Mouse (Mus musculus): Measurements from ENCODE around the gene Wdr90. TPM values are rescaled to one million over a fixed set of nuclear protein-coding genes. Genes with fewer than 3 reads are reported as not detected.

Gene Wdr90
- polyA plus RNA-seq, 1 experiment: 34.5 TPM

- Histone ChIP-seq H3K4me3 (ENCODE audit: extremely low read depth, insufficient read depth, insufficient read length) (peak overlapping the region; percentile 90), H3K27ac (ENCODE audit: insufficient read depth, low read length) (peak overlapping the region; percentile 86), H3K4me1 (ENCODE audit: control insufficient read depth, insufficient read depth, insufficient read length) (peaks cover 29% of the 10 kb centered on the region), H3K36me3 (ENCODE audit: control insufficient read depth, insufficient read depth, low read length) (peaks cover 12% of the 10 kb centered on the region), H3K27me3 (ENCODE audit: control insufficient read depth, insufficient read depth, low read length) (no peaks in the 10 kb centered on the region)
- under 1% methylated on average over 77 of the region's 77 CpGs for WGBS
- peak; percentile 95 to 99 for DNase-seq (ENCODE audit: low read depth in 1 of 2, low spot score in 2 of 2)
- TF ChIP-seq CTCF (IDR thresholded peaks at IDR 0.05; ENCODE audit: extremely low read depth, insufficient read depth, insufficient read length, insufficient replicate concordance) (no peak), POLR2A (IDR thresholded peaks at IDR 0.05; ENCODE audit: low read depth, low read length) (peak; percentile 63)
These were observed 28.6 kb downstream of the Wdr90 start for GRCm38 (mm10) chr17:25832436-25833290.

- Histone ChIP-seq H3K36me3 (ENCODE audit: control insufficient read depth, insufficient read depth, low read length) (peaks cover 12% of the 10 kb centered on the region), H3K4me3 (ENCODE audit: extremely low read depth, insufficient read depth, insufficient read length) (peak overlapping the region; percentile 89), H3K27me3 (ENCODE audit: control insufficient read depth, insufficient read depth, low read length) (no peaks in the 10 kb centered on the region), H3K4me1 (ENCODE audit: control insufficient read depth, insufficient read depth, insufficient read length) (peaks cover 25% of the 10 kb centered on the region; the same call in 1 of the 2 replicates), H3K27ac (ENCODE audit: insufficient read depth, low read length) (peak overlapping the region; percentile 80; the same call in 1 of the 2 replicates)
- TF ChIP-seq CTCF (IDR thresholded peaks at IDR 0.05; ENCODE audit: extremely low read depth, insufficient read depth, insufficient read length, insufficient replicate concordance): no peak
- no peak for TF ChIP-seq POLR2A (IDR thresholded peaks at IDR 0.05; ENCODE audit: low read depth, low read length)
- WGBS: 54% methylated on average over 21 of the region's 21 CpGs
- DNase-seq (ENCODE audit: low read depth in 1 of 2, low spot score in 2 of 2): no peak
These were observed 29.6 kb downstream of the Wdr90 start for GRCm38 (mm10) chr17:25831451-25832281.

- Histone ChIP-seq H3K27me3 (ENCODE audit: control insufficient read depth, insufficient read depth, low read length) (no peaks in the 10 kb centered on the region), H3K4me1 (ENCODE audit: control insufficient read depth, insufficient read depth, insufficient read length) (peaks cover 25% of the 10 kb centered on the region; the same call in 1 of the 2 replicates), H3K36me3 (ENCODE audit: control insufficient read depth, insufficient read depth, low read length) (peaks cover 16% of the 10 kb centered on the region), H3K4me3 (ENCODE audit: extremely low read depth, insufficient read depth, insufficient read length) (no peak overlapping the region), H3K27ac (ENCODE audit: insufficient read depth, low read length) (no peak overlapping the region)
- DNase-seq (ENCODE audit: low read depth in 1 of 2, low spot score in 2 of 2): no peak
- TF ChIP-seq POLR2A (IDR thresholded peaks at IDR 0.05; ENCODE audit: low read depth, low read length) (no peak), CTCF (IDR thresholded peaks at IDR 0.05; ENCODE audit: extremely low read depth, insufficient read depth, insufficient read length, insufficient replicate concordance) (no peak)
- WGBS: 91% methylated on average over 14 of the region's 14 CpGs
These were observed 30.4 kb downstream of the Wdr90 start for GRCm38 (mm10) chr17:25830806-25831431.

GRCm38 (mm10) chr17:25830200-25830753 is 31.0 kb downstream of the Wdr90 start:
- Histone ChIP-seq H3K4me3 (ENCODE audit: extremely low read depth, insufficient read depth, insufficient read length) (no peak overlapping the region), H3K27ac (ENCODE audit: insufficient read depth, low read length) (no peak overlapping the region), H3K4me1 (ENCODE audit: control insufficient read depth, insufficient read depth, insufficient read length) (peaks cover 25% of the 10 kb centered on the region; the same call in 1 of the 2 replicates), H3K27me3 (ENCODE audit: control insufficient read depth, insufficient read depth, low read length) (no peaks in the 10 kb centered on the region), H3K36me3 (ENCODE audit: control insufficient read depth, insufficient read depth, low read length) (peaks cover 16% of the 10 kb centered on the region)
- DNase-seq (ENCODE audit: low read depth in 1 of 2, low spot score in 2 of 2): no peak
- WGBS: 92% methylated on average over 4 of the region's 4 CpGs
- no peak for TF ChIP-seq POLR2A (IDR thresholded peaks at IDR 0.05; ENCODE audit: low read depth, low read length)
- no peak for TF ChIP-seq CTCF (IDR thresholded peaks at IDR 0.05; ENCODE audit: extremely low read depth, insufficient read depth, insufficient read length, insufficient replicate concordance)

GRCm38 (mm10) chr17:25829558-25830017 is 31.7 kb downstream of the Wdr90 start:
- Histone ChIP-seq H3K4me3 (ENCODE audit: extremely low read depth, insufficient read depth, insufficient read length) (peak overlapping the region; percentile 66; the same call in 1 of the 2 replicates), H3K36me3 (ENCODE audit: control insufficient read depth, insufficient read depth, low read length) (peaks cover 16% of the 10 kb centered on the region), H3K27me3 (ENCODE audit: control insufficient read depth, insufficient read depth, low read length) (no peaks in the 10 kb centered on the region), H3K27ac (ENCODE audit: insufficient read depth, low read length) (no peak overlapping the region), H3K4me1 (ENCODE audit: control insufficient read depth, insufficient read depth, insufficient read length) (peaks cover 25% of the 10 kb centered on the region; the same call in 1 of the 2 replicates)
- TF ChIP-seq POLR2A (IDR thresholded peaks at IDR 0.05; ENCODE audit: low read depth, low read length) (no peak), CTCF (IDR thresholded peaks at IDR 0.05; ENCODE audit: extremely low read depth, insufficient read depth, insufficient read length, insufficient replicate concordance) (no peak)
- no peak for DNase-seq (ENCODE audit: low read depth in 1 of 2, low spot score in 2 of 2)
- 52% methylated on average over 8 of the region's 8 CpGs for WGBS
